Mouse (Mus musculus) forebrain, embryonic 12.5 days (tissue): ENCODE results near the gene Pkd2. TPM values are rescaled to one million over a fixed set of nuclear protein-coding genes. Genes with fewer than 3 reads are reported as not detected.
"Not testable (repeated sequence)": the region's sequence is repeated elsewhere in the genome, so short reads cannot be mapped to it uniquely, and the experiment has no call there.

ENCODE experiments used
- ATAC-seq: fragments of 200-750 bp; cut with Nextera tagmentation; 2 replicates; pipeline ENCODE4 v1.8.0; 2017; ENCODE audit warnings: moderate TSS enrichment; ENCODE audit not compliant: low FRiP score
- H3K27ac ChIP-seq: fragments of 300-500 bp; sonication (generic); 2 replicates; pipeline ENCODE4 v1.5.1; 2016; ENCODE audit warnings: mild to moderate bottlenecking
- H3K27me3 ChIP-seq: fragments of 300-500 bp; sonication (generic); 2 replicates; pipeline ENCODE4 v1.6.1; 2016; ENCODE audit warnings: mild to moderate bottlenecking
- H3K36me3 ChIP-seq: fragments of 300-500 bp; sonication (generic); replicated peaks from 2 replicates; pipeline ENCODE4 v1.6.1; 2016; ENCODE audit warnings: mild to moderate bottlenecking
- H3K4me1 ChIP-seq: fragments of 300-500 bp; sonication (generic); 2 replicates; pipeline ENCODE4 v1.6.1; 2016
- H3K4me2 ChIP-seq: fragments of 300-500 bp; sonication (generic); 2 replicates; pipeline ENCODE4 v1.6.1; 2016; ENCODE audit warnings: mild to moderate bottlenecking, moderate library complexity
- H3K4me3 ChIP-seq: fragments of 300-500 bp; sonication (generic); replicated peaks from 2 replicates; pipeline ENCODE4 v1.5.1; 2016; ENCODE audit warnings: mild to moderate bottlenecking
- H3K9ac ChIP-seq: fragments of 300-500 bp; sonication (generic); 2 replicates; pipeline ENCODE4 v1.6.1; 2016; ENCODE audit warnings: mild to moderate bottlenecking
- H3K9me3 ChIP-seq: fragments of 300-500 bp; sonication (generic); 2 replicates; pipeline ENCODE4 v1.6.1; 2016
- WGBS: fragments of 180-500 bp; shearing (Covaris S2); methylation state at CpG from one replicate; pipeline ENCODE4 v1.1.7; 2016; 5-methylcytosine and 5-hydroxymethylcytosine counted together
- polyA plus RNA-seq: library from polyadenylated mRNA; unstranded; fragments of >200 nt; fragmentation: Nextera tagmentation; extraction: Ambion mirVana; gene quantifications from 2 replicates; pipeline ENCODE4 v1.2.1, GENCODE M21; 2016

The Pkd2 gene
- polyA plus RNA-seq, 1 experiment from 2014 or later = 14.4 TPM

GRCm38 (mm10) chr5:104442850-104443249 is 16.4 kb upstream of the Pkd2 start:
- ATAC-seq = no peak
- no peak overlapping the region for H3K9ac ChIP-seq
- no peak overlapping the region for H3K4me2 ChIP-seq
- H3K36me3 ChIP-seq = no peaks in the 10 kb centered on the region
- 32% methylated on average over 1 of the region's 1 CpGs for WGBS
- no peaks in the 10 kb centered on the region for H3K9me3 ChIP-seq
- no peaks in the 10 kb centered on the region for H3K4me1 ChIP-seq
- H3K27me3 ChIP-seq = no peaks in the 10 kb centered on the region
- H3K27ac ChIP-seq = no peak overlapping the region
- H3K4me3 ChIP-seq = no peak overlapping the region

GRCm38 (mm10) chr5:104446156-104446555 is 13.1 kb upstream of the Pkd2 start:
- Histone ChIP-seq H3K4me1 (no peaks in the 10 kb centered on the region), H3K27ac (no peak overlapping the region), H3K36me3 (no peaks in the 10 kb centered on the region), H3K9ac (no peak overlapping the region), H3K4me3 (no peak overlapping the region), H3K4me2 (no peak overlapping the region), H3K27me3 (no peaks in the 10 kb centered on the region; the same call in 1 of the 2 replicates), H3K9me3 (no peaks in the 10 kb centered on the region)
- WGBS = 13% methylated on average over 3 of the region's 3 CpGs
- 0 out of 2 replicates have a peak, but pooled peaks have one; percentile 39 for ATAC-seq

- H3K27me3 ChIP-seq, ATAC-seq, H3K9me3 ChIP-seq, H3K4me3 ChIP-seq, H3K9ac ChIP-seq, H3K27ac ChIP-seq, H3K4me1 ChIP-seq, H3K4me2 ChIP-seq, H3K36me3 ChIP-seq: not testable (repeated sequence)
- 21% methylated on average over 6 of the region's 6 CpGs for WGBS
These were observed 10.9 kb upstream of the Pkd2 start for GRCm38 (mm10) chr5:104448346-104448745.

- Histone ChIP-seq H3K9ac (no peak overlapping the region), H3K27me3 (no peaks in the 10 kb centered on the region; the same call in 1 of the 2 replicates), H3K4me1 (no peaks in the 10 kb centered on the region), H3K27ac (no peak overlapping the region), H3K9me3 (no peaks in the 10 kb centered on the region), H3K36me3 (no peaks in the 10 kb centered on the region), H3K4me2 (no peak overlapping the region), H3K4me3 (no peak overlapping the region)
- 31% methylated on average over 3 of the region's 3 CpGs for WGBS
- no peak for ATAC-seq
These were observed 9.8 kb upstream of the Pkd2 start for GRCm38 (mm10) chr5:104449491-104449890.

DNA sequence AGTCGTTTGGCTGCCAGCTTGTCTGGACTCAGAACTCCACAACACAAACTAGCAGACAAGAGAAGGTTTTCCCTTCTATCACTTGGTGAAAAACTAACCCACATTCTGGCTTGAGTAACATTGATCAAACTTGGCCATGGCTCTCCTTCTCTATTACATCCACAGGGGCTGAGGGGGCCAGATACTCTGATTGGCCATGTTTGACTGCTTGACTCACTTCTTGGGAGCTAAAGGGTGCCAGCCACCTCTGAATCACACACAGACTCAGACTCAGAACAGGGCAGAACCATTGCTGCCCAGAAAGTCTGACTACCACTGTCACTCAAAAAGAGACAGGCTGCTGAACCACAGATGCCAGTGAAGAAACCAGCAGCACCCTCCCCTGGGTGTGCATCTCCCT is 6.2 kb upstream of the Pkd2 start:
- no peak for ATAC-seq
- no peak overlapping the region for H3K4me3 ChIP-seq
- H3K9me3 ChIP-seq = no peaks in the 10 kb centered on the region
- 78% methylated on average over 1 of the region's 1 CpGs for WGBS
- H3K27me3 ChIP-seq = no peaks in the 10 kb centered on the region; the same call in 1 of the 2 replicates
- H3K27ac ChIP-seq = no peak overlapping the region
- no peaks in the 10 kb centered on the region for H3K4me1 ChIP-seq
- no peak overlapping the region for H3K9ac ChIP-seq
- no peaks in the 10 kb centered on the region for H3K36me3 ChIP-seq
- no peak overlapping the region for H3K4me2 ChIP-seq

GRCm38 (mm10) chr5:104454564-104454963 is 4.7 kb upstream of the Pkd2 start:
- Histone ChIP-seq H3K27me3 (no peaks in the 10 kb centered on the region), H3K4me3 (no peak overlapping the region), H3K9me3 (no peaks in the 10 kb centered on the region), H3K4me2 (no peak overlapping the region), H3K4me1 (peaks cover 8% of the 10 kb centered on the region), H3K36me3 (no peaks in the 10 kb centered on the region), H3K27ac (no peak overlapping the region), H3K9ac (no peak overlapping the region)
- ATAC-seq = no peak
- WGBS = 96% methylated on average over 6 of the region's 6 CpGs

- no peaks in the 10 kb centered on the region for H3K9me3 ChIP-seq
- no peaks in the 10 kb centered on the region for H3K27me3 ChIP-seq
- peak overlapping the region; percentile 92 for H3K9ac ChIP-seq
- under 1% methylated on average over 75 of the region's 82 CpGs for WGBS
- H3K4me3 ChIP-seq = peak overlapping the region; percentile 77
- H3K27ac ChIP-seq = peak overlapping the region; percentile 92
- H3K4me2 ChIP-seq = peak overlapping the region; percentile 65
- peaks cover 19% of the 10 kb centered on the region for H3K4me1 ChIP-seq
- peak; percentile 81 for ATAC-seq
- peaks cover 13% of the 10 kb centered on the region for H3K36me3 ChIP-seq
These were observed 631 bp downstream of the Pkd2 start for GRCm38 (mm10) chr5:104459706-104460455.

- H3K9me3 ChIP-seq = no peaks in the 10 kb centered on the region
- H3K27me3 ChIP-seq = no peaks in the 10 kb centered on the region
- H3K27ac ChIP-seq = no peak overlapping the region
- H3K36me3 ChIP-seq = peaks cover 16% of the 10 kb centered on the region
- peak overlapping the region; percentile 92 for H3K9ac ChIP-seq
- no peak for ATAC-seq
- H3K4me1 ChIP-seq = peaks cover 19% of the 10 kb centered on the region
- H3K4me3 ChIP-seq = peak overlapping the region; percentile 77
- whole genome bisulfite sequencing = 38% methylated on average over 3 of the region's 3 CpGs
- H3K4me2 ChIP-seq = peak overlapping the region; percentile 65
These were observed 1.2 kb downstream of the Pkd2 start for GRCm38 (mm10) chr5:104460456-104460838.

- Histone ChIP-seq H3K27me3 (no peaks in the 10 kb centered on the region), H3K4me3 (peak overlapping the region; percentile 77), H3K27ac (no peak overlapping the region), H3K4me2 (peak overlapping the region; percentile 65), H3K9ac (peak overlapping the region; percentile 92; the same call in 1 of the 2 replicates), H3K9me3 (no peaks in the 10 kb centered on the region), H3K36me3 (peaks cover 19% of the 10 kb centered on the region), H3K4me1 (peaks cover 19% of the 10 kb centered on the region)
- whole genome bisulfite sequencing = 58% methylated on average over 7 of the region's 7 CpGs
- ATAC-seq = no peak
These were observed 1.6 kb downstream of the Pkd2 start for GRCm38 (mm10) chr5:104460856-104461255.

- H3K27ac ChIP-seq = no peak overlapping the region
- 95% methylated on average over 8 of the region's 8 CpGs for WGBS
- H3K4me2 ChIP-seq = no peak overlapping the region
- no peak overlapping the region for H3K9ac ChIP-seq
- H3K4me3 ChIP-seq = no peak overlapping the region
- no peak for ATAC-seq
- H3K27me3 ChIP-seq = no peaks in the 10 kb centered on the region
- peaks cover 46% of the 10 kb centered on the region for H3K36me3 ChIP-seq
- H3K4me1 ChIP-seq = peaks cover 10% of the 10 kb centered on the region; the same call in 1 of the 2 replicates
- H3K9me3 ChIP-seq = no peaks in the 10 kb centered on the region
These were observed 6.0 kb downstream of the Pkd2 start for GRCm38 (mm10) chr5:104465279-104465678.

DNA sequence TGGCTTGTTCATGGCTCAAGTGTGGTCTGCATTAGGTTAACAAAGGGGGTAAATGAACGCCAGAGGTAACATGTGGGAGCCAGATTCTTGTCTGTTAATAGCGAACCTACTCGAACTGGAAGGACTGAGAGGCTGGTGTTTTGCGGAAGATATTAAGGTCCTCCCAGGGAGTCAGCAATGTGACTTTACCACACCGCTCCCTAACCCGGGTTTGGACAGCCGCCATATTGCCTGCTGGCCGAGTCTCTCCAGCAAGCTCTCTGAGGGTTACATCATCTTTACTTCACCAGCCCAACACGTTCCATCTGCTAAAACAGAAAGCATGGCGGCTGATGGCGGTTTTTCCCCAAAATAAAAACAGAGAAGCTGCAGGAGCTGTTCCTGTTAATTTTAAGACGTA is 6.5 kb downstream of the Pkd2 start:
- ATAC-seq = no peak
- no peaks in the 10 kb centered on the region for H3K27me3 ChIP-seq
- no peak overlapping the region for H3K27ac ChIP-seq
- H3K36me3 ChIP-seq = peaks cover 49% of the 10 kb centered on the region
- 92% methylated on average over 12 of the region's 12 CpGs for WGBS
- no peak overlapping the region for H3K4me3 ChIP-seq
- H3K4me1 ChIP-seq = peaks cover 6% of the 10 kb centered on the region; the same call in 1 of the 2 replicates
- H3K9me3 ChIP-seq = no peaks in the 10 kb centered on the region
- no peak overlapping the region for H3K9ac ChIP-seq
- no peak overlapping the region for H3K4me2 ChIP-seq

DNA sequence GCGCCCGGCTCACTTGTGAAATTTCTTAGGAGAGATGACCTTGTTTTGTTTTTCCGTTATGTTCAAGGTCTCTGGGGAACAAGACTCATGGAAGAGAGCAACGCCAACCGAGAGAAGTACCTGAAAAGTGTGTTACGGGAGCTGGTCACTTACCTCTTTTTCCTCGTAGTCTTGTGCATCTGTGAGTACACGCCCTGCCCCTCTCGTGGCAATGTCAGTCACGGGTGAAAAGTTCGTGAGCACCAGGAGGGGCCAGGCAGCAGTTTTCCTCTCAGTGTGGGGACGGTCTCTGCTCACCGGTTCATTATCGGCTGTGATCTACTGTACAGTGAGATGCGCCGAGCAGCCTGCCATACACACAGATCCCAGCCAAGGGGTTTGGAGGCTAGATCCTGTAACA is 7.6 kb downstream of the Pkd2 start:
- Histone ChIP-seq H3K27ac (no peak overlapping the region), H3K27me3 (no peaks in the 10 kb centered on the region), H3K4me3 (no peak overlapping the region), H3K9me3 (no peaks in the 10 kb centered on the region), H3K9ac (no peak overlapping the region), H3K4me1 (no peaks in the 10 kb centered on the region), H3K36me3 (peaks cover 55% of the 10 kb centered on the region), H3K4me2 (no peak overlapping the region)
- 96% methylated on average over 16 of the region's 16 CpGs for WGBS
- ATAC-seq = no peak

DNA sequence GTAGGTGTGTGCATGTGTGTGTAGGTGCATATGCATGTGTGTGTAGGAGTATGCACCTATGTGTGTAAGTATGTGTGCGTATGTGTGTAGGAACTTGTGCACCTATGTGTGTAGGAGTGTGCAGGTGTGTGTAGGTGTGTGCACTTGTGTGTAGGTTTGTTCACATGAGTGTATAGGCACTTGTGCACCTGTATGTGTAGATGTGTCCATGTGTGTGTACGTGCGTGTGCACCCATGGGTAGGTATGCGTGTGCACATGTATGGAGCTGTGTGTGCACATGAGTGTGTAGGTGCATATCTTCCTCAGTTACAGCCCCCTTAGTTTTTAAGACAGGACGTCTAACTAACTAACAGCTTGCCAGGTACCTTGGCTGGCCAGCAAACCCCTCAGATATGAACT is 9.3 kb downstream of the Pkd2 start:
- no peak overlapping the region for H3K27ac ChIP-seq
- H3K36me3 ChIP-seq = peaks cover 66% of the 10 kb centered on the region
- no peak overlapping the region for H3K9ac ChIP-seq
- ATAC-seq = no peak
- no peaks in the 10 kb centered on the region for H3K4me1 ChIP-seq
- no peaks in the 10 kb centered on the region for H3K9me3 ChIP-seq
- no peaks in the 10 kb centered on the region for H3K27me3 ChIP-seq
- 91% methylated on average over 5 of the region's 5 CpGs for WGBS
- H3K4me3 ChIP-seq = no peak overlapping the region
- H3K4me2 ChIP-seq = no peak overlapping the region
